Mouse (Mus musculus) embryonic fibroblast, embryonic 13.5 days (primary cell): Measurements from ENCODE around the gene Ptgis. TPM values are rescaled to one million over a fixed set of nuclear protein-coding genes. Genes with fewer than 3 reads are reported as not detected.

Experiments
- H3K27ac ChIP-seq: 2 replicates; pipeline ENCODE4 v1.5.1; 2012; ENCODE audit warnings: low read length, control low read depth, inconsistent platforms; ENCODE audit not compliant: insufficient read depth
- H3K4me1 ChIP-seq: 2 replicates; pipeline ENCODE4 v1.6.1; 2011; ENCODE audit warnings: low read length; ENCODE audit not compliant: control insufficient read depth, insufficient read depth
- H3K4me3 ChIP-seq: 2 replicates; pipeline ENCODE4 v1.5.1; 2011; ENCODE audit warnings: mild to moderate bottlenecking, control low read depth, low read length; ENCODE audit not compliant: insufficient read depth
- CTCF ChIP-seq: IDR thresholded peaks from 2 replicates; pipeline ENCODE4 v1.5.1; 2011; ENCODE audit warnings: mild to moderate bottlenecking, control low read depth, low read length, moderate library complexity, borderline replicate concordance; ENCODE audit not compliant: insufficient read depth
- POLR2A ChIP-seq: IDR thresholded peaks from 2 replicates; pipeline ENCODE4 v1.6.1; 2011; ENCODE audit warnings: low read depth, mild to moderate bottlenecking, control low read depth, low read length, moderate library complexity
- polyA plus RNA-seq: library from polyadenylated mRNA; stranded (reverse); fragments of >200 nt; gene quantifications from 2 replicates; pipeline ENCODE4 v1.2.4, GENCODE M21; 2011; ENCODE audit warnings: low read depth; ENCODE audit not compliant: missing spikeins, insufficient read length

Ptgis gene
- polyA plus RNA-seq, 1 experiment, result 21.0 TPM

DNA sequence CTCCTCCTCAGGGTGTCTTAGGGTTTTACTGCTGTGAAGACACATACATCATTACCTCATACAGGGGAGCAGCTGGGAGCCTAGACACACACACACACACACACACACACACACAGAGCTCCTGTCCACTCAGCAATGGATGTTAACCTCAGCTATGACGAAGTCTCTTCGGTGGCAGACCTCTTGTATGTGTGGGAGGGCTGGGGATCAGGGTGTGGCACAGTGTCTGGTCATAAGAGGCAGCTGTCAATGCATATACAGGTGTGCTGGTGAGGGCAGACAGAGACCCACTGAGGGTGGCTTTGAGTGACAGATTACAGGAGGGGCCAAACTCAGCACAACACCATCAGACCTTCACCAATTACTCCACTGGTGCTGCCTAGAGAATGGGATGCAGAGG is 24.6 kb upstream of the Ptgis start:
- TF ChIP-seq POLR2A (no peak), CTCF (no peak)
- H3K27ac ChIP-seq, result no peak overlapping the region
- H3K4me3 ChIP-seq, result no peak overlapping the region
- peaks cover 10% of the 10 kb centered on the region; the same call in 1 of the 2 replicates for H3K4me1 ChIP-seq

DNA sequence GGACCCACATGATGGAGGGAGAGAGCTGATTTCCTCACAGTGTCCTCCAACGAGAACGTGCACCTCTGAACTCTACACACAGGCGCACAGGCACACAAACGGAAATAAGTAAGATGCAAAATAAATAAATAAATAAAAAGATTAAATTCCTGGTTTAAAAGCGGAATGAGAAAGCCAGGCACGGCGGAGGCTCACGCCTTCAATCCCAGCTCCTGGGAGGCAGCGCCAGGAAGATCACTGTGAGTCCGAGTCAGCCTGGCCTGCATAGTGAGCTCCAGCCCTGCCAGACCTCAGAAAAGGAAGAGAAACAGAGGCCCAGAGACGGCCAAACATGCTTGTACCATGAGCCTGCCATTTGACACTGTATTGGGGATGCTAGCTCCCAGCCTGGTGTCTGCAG is 23.5 kb upstream of the Ptgis start:
- peaks cover 10% of the 10 kb centered on the region; the same call in 1 of the 2 replicates for H3K4me1 ChIP-seq
- TF ChIP-seq CTCF, result no peak
- H3K27ac ChIP-seq, result no peak overlapping the region
- no peak overlapping the region for H3K4me3 ChIP-seq

GRCm38 (mm10) chr2:167263040-167263810 is 22.8 kb upstream of the Ptgis start:
- peaks cover 5% of the 10 kb centered on the region; the same call in 1 of the 2 replicates for H3K4me1 ChIP-seq
- H3K4me3 ChIP-seq, result no peak overlapping the region
- TF ChIP-seq POLR2A (no peak), CTCF (no peak)
- 0 out of 2 replicates have a peak overlapping the region, but pooled peaks have one; percentile 5 for H3K27ac ChIP-seq

DNA sequence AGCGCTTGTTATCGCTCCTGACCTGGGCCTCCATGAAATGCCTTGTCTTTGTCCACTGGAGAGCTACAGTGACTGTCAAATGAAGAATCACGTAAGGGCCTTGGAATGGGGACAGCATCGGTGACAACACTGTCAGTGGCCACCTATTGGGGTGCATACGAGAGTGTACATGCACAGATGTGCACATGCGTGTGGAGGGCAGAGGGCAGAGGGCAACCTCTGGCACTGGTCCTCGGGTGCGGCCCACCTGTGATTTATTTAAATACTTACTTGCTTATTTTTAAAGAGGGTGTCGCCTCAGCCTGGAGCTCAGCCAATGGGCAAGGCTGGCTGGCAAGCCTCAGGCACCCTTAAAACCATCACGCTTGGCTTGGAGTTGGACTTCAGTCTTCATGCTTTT is 22.0 kb upstream of the Ptgis start:
- Histone ChIP-seq H3K4me1 (peaks cover 5% of the 10 kb centered on the region; the same call in 1 of the 2 replicates), H3K4me3 (no peak overlapping the region), H3K27ac (no peak overlapping the region)
- no peak for TF ChIP-seq CTCF
- TF ChIP-seq POLR2A, result no peak

- no peak overlapping the region for H3K4me3 ChIP-seq
- no peak overlapping the region for H3K27ac ChIP-seq
- TF ChIP-seq POLR2A (no peak), CTCF (no peak)
- H3K4me1 ChIP-seq, result peaks cover 5% of the 10 kb centered on the region; the same call in 1 of the 2 replicates
Measured at GRCm38 (mm10) chr2:167261106-167261505, 20.7 kb upstream of the Ptgis start.

DNA sequence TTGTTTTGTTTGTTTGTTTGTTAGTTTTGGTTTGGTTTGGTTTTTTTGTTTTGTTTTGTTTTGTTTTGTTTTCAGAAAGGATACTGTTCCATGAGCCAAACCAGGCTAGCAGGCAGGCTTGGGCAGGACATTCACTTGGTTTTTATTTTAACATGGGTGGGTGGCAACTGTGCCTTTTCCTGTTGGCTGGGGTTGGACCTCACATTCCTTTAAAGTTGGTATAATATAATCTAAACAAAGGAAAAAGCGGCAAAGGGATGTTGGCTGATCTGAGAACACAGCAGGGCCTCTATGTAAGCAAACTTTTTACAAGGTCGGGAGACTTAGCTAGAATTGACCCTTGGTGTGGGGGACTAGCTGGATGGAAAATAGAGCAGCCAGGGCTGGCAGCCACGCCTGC is 17.4 kb upstream of the Ptgis start:
- Histone ChIP-seq H3K27ac (no peak overlapping the region), H3K4me1 (no peaks in the 10 kb centered on the region), H3K4me3 (no peak overlapping the region)
- TF ChIP-seq CTCF, result no peak
- TF ChIP-seq POLR2A, result no peak

DNA sequence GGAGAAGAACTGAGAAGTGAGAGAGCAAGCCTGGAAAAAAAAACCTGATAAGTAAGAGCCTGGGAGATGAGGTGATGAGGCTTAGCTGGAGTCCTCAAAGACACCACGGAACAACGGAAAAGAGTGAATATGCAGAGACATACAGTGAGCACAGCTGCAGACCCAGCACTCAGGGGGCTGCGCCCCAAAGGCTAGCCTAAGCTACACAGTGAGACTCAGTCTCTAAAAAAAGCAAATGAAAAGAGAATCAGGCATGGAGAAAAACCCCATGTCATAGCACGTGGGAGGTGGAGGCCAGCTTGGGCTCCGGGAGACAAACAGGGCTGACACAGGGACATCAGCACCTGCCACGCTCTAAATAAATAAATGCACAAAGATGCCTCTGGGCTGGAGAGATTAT is 14.4 kb upstream of the Ptgis start:
- H3K4me3 ChIP-seq, result no peak overlapping the region
- H3K4me1 ChIP-seq, result peaks cover 4% of the 10 kb centered on the region; the same call in 1 of the 2 replicates
- TF ChIP-seq CTCF (no peak), POLR2A (no peak)
- H3K27ac ChIP-seq, result no peak overlapping the region

GRCm38 (mm10) chr2:167254185-167254584 is 13.8 kb upstream of the Ptgis start:
- no peak overlapping the region for H3K4me3 ChIP-seq
- no peak overlapping the region for H3K27ac ChIP-seq
- TF ChIP-seq POLR2A (no peak), CTCF (no peak)
- peaks cover 4% of the 10 kb centered on the region; the same call in 1 of the 2 replicates for H3K4me1 ChIP-seq

- no peak overlapping the region for H3K4me3 ChIP-seq
- H3K4me1 ChIP-seq, result peaks cover 4% of the 10 kb centered on the region; the same call in 1 of the 2 replicates
- no peak overlapping the region for H3K27ac ChIP-seq
- TF ChIP-seq POLR2A (no peak), CTCF (no peak)
Measured at GRCm38 (mm10) chr2:167253476-167253875, 13.1 kb upstream of the Ptgis start.

- no peak for TF ChIP-seq CTCF
- TF ChIP-seq POLR2A, result no peak
- H3K27ac ChIP-seq, result no peak overlapping the region
- H3K4me1 ChIP-seq, result peaks cover 4% of the 10 kb centered on the region; the same call in 1 of the 2 replicates
- H3K4me3 ChIP-seq, result no peak overlapping the region
Measured at GRCm38 (mm10) chr2:167252057-167252687, 11.8 kb upstream of the Ptgis start.
